Mouse (Mus musculus): ENCODE data around the gene Cyth2. TPM values are rescaled to one million over a fixed set of nuclear protein-coding genes. Genes with fewer than 3 reads are reported as not detected.

Gene Cyth2
- total RNA-seq, 2 experiments from 2014 or later, result 25.3 to 34.6 TPM

DNA sequence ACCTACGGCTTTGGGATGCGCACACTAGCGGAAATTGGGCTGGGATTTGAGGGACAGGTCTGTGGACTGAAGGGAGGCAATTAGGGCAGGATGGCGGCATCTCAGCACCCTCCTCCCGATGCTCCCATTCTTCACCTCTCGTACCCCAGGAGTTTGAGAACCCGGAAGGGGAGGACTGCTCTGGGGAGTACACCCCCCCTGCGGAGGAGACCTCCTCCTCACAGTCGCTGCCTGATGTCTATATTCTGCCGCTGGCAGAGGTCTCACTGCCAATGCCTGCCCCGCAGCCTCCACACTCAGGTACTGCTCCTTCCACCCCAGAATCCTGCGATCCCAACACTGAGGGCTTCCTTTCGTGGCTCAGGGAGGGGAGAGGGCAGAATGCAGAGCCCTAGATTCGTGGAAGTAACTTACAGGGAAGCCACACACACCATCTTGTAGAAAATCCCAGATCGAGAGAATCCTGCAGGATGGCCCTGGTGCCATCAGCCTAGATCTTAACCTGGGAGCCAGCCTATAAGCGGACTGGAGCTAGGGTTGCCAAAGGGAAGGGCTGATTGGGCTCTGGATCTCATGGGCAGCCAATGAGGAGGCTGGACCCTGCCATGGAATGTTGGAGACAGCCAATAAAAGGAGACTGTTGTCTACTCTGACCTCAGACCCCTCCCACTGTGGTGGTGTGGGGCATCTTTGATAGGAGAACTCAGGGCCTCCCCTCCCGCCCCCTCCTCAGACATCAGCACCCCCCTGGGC lies 27.5 kb downstream of the Cyth2 start:
- no peak for DNase-seq (ENCODE audit: low spot score)

DNA sequence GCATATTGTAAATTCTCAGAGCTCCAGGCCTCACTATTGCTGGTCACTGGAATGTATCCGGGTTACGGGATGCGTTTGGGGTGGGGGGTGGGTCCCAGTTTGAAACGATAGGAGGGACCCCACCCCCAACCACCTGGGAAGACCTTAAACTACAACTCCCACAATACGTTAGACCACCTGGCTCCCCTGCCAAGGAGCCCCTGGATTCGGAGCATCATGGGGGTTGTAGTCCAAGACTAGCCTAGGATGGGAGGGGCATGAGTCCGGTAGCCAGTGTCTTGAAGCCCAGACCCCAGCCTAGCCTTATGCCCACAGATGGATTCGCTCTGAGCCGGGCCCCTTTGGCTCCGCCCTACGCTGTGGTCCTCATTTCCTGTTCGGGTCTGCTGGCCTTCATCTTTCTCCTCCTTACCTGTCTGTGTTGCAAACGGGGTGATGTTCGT lies 28.2 kb downstream of the Cyth2 start:
- no peak for DNase-seq (ENCODE audit: low spot score)

DNA sequence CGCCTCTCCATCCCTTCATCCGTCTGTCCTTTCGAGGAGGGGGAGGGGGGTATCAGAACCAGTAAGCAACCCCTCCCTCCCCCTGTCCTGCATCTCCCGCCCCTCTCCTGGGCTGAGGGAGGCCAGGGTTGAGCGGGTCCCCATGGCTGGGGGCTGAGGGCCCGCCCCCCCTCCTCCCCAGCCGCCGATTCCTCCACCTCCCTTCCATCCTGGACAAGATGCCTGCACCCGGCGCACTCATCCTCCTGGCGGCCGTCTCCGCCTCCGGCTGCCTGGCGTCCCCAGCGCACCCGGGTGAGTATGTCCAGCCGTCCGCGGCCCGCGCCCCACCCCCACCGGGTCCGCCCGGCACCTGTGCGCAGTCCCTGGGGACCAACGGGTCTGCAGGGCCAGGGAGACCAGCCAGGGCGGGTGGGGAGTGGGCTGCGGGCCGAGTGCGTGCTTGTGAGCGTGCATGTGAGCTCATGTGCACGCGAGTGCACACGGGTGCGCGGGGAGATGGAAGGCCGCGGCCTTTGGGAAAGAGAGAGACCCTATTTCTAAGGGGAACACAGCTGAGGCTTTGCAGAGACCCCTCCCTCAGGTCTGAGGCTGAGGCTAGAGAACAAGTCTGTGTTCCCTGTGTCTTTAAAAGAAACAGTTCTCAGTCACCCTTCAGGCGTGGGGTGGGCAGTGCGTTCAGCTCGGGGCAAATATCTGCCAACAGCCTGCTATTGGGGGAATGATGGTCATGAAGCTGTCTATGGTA lies 28.8 kb downstream of the Cyth2 start:
- no peak for DNase-seq (ENCODE audit: low spot score)

DNA sequence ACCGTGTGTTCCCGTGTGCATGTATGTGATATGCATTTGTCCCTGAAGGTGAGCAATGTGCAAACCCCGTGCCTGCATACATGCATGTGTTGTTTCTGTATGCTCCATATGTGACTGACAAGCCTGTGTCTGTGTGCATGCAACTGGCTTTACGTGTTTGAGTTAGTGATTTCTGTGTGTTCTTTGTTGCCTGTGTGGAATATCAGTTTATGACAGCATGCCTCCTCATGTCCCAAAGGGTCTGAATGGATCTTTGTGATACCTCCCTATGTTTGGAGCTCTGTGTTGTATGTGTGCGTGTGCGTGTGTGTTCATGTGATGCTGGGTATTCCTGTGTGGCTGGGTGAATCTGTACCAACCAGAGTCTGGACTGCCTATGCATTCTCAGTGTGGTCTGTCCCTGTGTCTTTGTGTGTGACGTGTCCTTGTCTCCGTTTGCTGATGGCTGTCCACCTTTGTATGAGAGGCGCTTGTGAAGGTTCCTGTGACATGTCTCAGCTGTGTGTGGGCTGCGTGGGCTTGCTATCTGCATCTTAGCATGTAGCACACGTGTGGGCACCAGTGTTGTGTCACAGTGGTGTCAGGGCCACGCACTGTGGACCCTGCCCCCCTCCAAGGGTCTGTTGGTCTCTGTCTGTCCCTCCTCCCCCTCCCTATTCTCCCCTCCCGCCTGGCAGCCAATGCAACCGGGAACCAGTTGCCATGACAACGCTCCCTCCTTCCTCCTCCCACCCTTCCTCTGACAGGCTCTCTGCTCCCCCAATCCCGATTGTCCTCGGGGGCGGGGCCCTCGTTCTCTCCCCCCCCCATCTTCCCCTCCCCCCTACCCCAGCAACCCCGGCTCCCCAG lies 29.6 kb downstream of the Cyth2 start, which contains the start of gene Sult2b1:
TSS of gene Sult2b1 (minus strand) at position 146 of the 849 bp plus-strand sequence.
- no peak for DNase-seq (ENCODE audit: low spot score)

DNA sequence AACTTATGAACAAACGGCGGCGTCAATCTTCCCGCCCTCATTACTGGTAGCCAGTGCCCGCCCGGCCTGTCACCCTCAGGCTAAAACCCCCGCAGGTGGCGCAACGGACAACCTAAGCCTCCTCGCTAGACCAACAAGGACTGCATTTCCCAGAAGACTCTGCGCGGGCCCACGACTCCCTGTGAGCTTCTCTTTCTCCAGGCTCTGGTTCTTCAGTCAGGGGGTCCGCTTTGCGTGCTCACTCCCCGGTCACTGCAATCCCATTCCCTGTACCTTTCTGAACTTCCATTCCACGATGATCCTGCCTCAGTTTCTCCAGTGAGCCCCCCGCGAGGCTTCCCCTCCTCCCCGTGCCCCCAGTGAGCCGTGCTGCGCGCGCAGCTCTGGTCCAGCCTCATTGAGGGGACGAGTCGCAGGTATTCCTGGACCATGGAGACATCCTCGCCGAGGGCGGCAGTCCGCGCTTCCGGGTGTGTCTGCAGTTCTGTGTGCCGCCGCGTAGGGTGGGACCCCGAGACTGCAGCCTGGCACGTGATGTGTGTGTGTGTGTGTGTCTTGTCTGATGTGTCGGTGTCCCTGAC lies 30.8 kb downstream of the Cyth2 start, which contains the start of gene Lmtk3:
TSS of gene Lmtk3 (plus strand) at position 228 of the 581 bp plus-strand sequence.
- DNase-seq (ENCODE audit: low spot score), result peak; percentile 37

DNA sequence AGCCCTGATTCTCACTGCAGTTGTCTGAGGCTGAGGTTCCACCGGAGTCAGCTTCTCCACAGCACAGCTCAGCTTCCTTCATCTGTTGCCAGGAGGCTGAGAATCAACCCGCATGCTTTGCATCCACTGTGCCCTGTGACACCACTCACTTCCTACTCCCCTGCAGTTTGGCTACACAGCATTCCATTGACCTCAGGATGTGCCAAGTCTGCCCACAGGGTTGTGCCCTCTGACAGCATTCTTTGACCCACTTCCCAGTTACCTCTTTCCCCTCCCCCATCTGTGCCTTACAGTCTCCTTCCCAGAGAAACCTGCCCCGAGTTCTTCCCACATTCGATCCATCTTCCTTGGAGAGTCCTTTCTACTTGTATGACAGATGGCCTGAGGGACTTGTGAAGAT lies 32.1 kb downstream of the Cyth2 start:
- no peak for DNase-seq (ENCODE audit: low spot score)

DNA sequence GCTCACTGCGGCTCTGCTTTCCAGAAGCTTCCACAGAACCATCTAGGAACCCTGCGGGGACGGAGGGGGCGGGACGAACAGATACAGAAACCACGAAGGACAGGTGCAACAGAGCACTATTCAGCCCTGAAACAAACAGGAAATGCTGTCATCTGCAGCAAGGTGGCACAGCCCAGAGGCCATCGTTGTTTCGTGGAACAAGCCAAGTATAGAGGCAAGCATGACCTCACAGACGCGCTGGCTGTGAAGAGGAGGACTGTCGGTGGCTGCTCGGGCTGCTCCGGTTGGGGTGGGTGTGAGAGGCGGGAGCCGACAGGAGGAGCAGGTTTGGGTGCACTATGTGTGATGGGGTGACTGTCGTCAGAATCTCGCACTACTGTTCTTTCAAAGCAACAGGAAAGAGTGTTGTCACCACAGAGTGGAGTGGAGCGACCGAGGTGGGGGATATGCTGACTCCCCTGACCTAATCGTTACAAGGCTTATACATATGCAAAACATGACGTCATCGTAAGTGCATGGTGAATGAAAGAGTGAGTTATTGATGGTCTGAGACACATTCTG lies 35.2 kb downstream of the Cyth2 start:
- no peak for DNase-seq (ENCODE audit: low spot score)

DNA sequence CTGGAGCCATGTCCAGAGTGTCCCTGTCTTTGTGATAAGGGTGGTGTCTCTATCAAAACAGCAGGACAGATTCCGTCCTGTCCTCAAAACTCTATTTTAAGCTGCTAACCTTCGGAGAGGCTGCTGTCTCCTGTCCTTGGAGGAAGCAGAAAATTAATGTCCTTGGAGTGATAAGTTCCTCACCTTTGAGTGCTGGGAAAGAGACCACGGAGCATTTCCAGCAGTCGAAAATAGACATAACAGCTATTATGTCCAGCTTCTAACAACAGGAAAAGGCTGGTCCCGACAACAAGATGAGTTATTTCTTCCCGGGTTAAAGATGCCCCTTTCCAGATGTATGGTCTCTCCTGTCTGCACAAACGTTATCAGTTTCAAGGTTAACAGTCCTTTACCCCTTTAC lies 39.1 kb downstream of the Cyth2 start:
- no peak for DNase-seq (ENCODE audit: low spot score)

DNA sequence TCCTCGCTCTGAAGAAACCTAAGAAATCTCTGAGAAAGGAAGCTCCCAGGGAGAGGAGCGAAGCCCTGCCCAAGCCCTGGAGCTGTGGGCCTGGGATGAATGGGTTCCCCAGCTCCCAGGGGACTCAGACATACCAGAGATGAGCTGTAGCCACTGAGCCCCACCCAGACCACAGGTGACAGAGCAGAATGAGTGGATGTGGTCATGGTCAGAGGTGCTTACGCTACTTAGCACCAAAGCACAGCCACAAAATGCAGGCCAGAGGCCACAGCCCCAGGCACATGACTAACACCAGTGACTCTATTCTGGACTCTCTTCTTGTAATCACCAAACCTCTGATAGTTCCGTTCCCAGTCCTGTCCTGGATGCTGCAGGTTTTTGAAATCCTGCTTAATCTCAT lies 43.3 kb downstream of the Cyth2 start:
- no peak for DNase-seq (ENCODE audit: low spot score)

DNA sequence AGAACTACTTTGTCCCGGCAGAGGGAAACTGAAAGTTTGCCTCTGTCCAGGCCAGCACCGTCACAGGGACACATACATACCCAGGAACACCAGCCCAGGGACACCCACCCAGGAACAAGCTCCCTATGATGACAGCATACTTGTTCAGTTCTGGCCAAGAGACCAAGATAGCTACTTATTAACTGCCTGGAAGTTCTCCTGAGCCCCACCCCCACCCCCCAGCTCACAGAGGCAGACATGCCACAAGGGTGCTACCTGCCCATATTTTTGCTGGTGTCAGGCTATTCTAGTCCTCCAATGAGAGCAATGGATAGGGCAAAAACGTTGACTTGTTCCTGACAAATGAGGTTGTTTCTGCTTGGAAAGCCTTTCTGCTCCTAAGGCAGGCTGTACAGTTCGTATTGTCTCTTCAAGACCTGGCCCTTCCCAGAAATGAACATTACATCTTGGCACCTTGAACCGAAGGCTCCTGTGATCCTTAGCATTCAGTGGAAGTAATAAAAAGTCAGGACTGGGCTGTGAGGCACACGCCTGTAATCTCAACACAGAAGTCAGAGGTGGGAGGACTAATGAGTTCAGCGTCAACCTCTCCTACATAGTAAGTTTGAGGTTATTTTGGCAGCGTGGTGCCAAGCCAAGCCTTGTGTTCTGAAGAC lies 43.8 kb downstream of the Cyth2 start:
- no peak for DNase-seq (ENCODE audit: low spot score)

DNA sequence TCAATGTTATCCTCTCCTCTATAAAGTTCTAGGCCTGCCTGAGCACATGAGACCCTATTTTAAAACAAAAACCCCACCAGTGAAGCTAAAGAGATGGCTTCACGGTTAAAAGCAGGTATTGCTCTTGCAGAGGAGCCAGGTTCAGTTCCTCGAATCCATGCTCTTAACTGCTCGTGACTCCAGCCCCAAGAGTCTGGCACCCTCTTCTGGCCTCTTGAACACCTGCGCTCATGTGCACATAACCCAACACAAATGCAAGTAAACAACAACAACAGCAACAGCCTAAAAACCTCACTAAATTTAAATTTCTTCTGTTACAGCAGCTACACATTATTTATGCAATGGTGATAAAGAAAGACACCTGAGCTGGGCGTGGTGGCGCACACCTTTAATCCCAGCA lies 46.9 kb downstream of the Cyth2 start:
- no peak for DNase-seq (ENCODE audit: low spot score)

DNA sequence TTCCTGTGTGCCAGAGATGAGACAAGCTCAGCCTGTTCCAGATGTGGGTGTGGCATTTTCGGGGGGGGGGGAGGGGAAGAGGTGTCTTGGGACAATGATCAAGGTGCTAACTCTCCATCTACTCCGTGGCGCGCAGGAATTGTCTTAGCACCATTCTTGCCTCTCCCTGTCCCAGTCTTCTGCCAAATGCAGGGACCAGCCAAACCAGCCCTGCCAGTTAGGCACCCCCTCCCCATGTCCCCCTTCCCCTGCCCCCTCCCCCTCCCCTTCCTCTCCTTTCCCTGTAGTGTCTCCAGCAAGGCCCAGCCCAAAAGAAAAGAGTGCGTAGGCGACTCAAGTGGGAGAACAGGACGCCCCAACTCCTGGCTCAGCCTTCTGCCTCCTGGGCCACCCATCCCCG lies 47.6 kb downstream of the Cyth2 start:
- no peak for DNase-seq (ENCODE audit: low spot score)

DNA sequence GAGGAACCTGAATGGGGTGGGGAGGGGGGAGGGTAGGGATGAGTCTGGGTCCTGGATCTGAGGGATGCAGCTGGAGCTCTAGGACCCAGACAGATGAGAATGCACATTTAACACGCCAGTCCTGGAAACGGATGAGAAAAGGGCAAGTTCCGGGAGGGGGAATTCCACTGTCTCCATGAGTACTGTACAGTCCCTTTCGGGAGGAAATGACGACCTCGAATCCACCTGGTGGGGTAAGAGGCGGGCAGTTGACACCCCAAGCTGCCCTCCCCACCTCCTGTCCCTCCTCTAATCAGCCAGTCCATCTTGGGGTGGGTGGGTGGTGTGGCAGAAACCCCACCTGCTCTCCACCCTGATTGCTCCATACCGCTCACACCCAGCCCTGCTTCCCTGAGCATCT lies 48.4 kb downstream of the Cyth2 start:
- no peak for DNase-seq (ENCODE audit: low spot score)

DNA sequence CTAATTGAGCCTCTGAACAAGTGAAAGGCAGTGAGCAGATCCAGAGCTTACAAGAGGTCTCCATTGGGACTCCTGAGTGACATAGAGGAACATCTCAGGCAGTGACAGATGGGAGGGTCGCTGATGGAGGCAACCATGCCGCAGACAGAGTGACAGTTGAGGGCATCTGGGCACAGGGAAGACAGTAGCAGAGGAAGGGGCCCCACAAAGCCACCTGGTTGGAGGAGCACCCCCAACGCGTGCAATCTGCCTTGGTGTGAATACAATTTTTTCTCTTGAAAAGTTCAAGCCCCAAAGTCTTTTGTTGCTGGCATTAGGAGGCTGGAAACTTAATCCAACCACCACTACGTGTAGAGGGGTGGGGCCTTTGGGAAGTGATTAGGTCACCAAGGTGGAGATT lies 54.2 kb downstream of the Cyth2 start:
- DNase-seq (ENCODE audit: low spot score), result no peak

DNA sequence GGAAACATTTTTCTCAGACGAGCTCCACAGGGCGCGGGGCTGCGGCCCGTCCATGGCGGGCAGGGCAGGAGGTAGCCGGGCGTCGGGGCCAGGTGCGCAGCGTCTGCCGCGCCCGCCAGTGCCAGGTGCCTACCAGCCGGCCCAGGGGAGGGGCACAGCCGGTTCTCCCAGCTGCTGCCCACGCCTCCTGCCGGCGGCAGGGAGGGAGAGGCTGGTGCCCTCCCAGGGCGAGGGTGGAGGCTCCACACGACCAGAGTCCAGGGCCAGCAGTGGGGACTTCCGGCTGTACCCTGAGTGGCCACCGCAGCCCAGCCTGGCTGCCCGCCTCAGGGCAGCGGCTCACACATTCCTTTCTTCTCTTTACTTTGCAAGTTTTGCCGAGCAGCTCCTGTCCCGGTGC lies 55.0 kb downstream of the Cyth2 start:
- no peak for DNase-seq (ENCODE audit: low spot score)

Other genes starting within 250 kb of the Cyth2 start
- gene Bcat2, start 244.4 kb downstream of the Cyth2 start, total RNA-seq (2021), result 10 to 100 TPM; 95.0 to 98.1 TPM
- gene Fgf21, start 199.1 kb downstream of the Cyth2 start, total RNA-seq (2021), result not detected
- gene Fut1, start 197.3 kb downstream of the Cyth2 start, total RNA-seq (2021), result not detected
- gene Izumo1, start 192.8 kb downstream of the Cyth2 start, total RNA-seq (2021), result not detected
- 1 to 10 TPM; 5.5 to 8.5 TPM for gene Rasip1, start 187.1 kb downstream of the Cyth2 start, total RNA-seq (2021)
- gene Mamstr, start 174.6 kb downstream of the Cyth2 start, total RNA-seq (2021), result 10 to 100 TPM; 17.6 to 18.7 TPM
- gene Fut2, start 148.2 kb downstream of the Cyth2 start, total RNA-seq (2021), result under 1 TPM in 1 of 2 experiments, not detected in 1; 0.11 TPM
- gene Ntn5, start 130.6 kb downstream of the Cyth2 start, total RNA-seq (2021), result under 1 TPM; 0.14 to 0.26 TPM
- under 1 TPM; 0.09 TPM for gene Sec1, start 120.2 kb downstream of the Cyth2 start, total RNA-seq (2021)
- gene Car11, start 114.7 kb downstream of the Cyth2 start, total RNA-seq (2021), result 10 to 100 TPM; 11.1 to 17.3 TPM
- 10 to 100 TPM; 19.4 to 22.9 TPM for gene Dbp, start 109.5 kb downstream of the Cyth2 start, total RNA-seq (2021)
- gene Rpl18, start 99.1 kb downstream of the Cyth2 start, total RNA-seq (2021), result 100 to 1,000 TPM; 442 to 461 TPM
- 10 to 100 TPM; 15.2 to 15.6 TPM for gene Sphk2, start 96.6 kb downstream of the Cyth2 start, total RNA-seq (2021)
- gene Fam83e, start 93.4 kb downstream of the Cyth2 start, total RNA-seq (2021), result under 1 TPM in 1 of 2 experiments, not detected in 1; 0.18 TPM
- not detected for gene Spaca4, start 88.8 kb downstream of the Cyth2 start, total RNA-seq (2021)
- gene Lmtk3, start 30.8 kb downstream of the Cyth2 start, total RNA-seq (2021), result not detected
- not detected for gene Sult2b1, start 29.9 kb downstream of the Cyth2 start, total RNA-seq (2021)
- under 1 TPM in 1 of 2 experiments, not detected in 1; 0.28 TPM for gene Kcnj14, start 10.2 kb upstream of the Cyth2 start, total RNA-seq (2021)
- 10 to 100 TPM; 13.4 to 14.3 TPM for gene Grwd1, start 16.4 kb upstream of the Cyth2 start, total RNA-seq (2021)
- gene Kdelr1, start 58.2 kb upstream of the Cyth2 start, total RNA-seq (2021), result 10 to 100 TPM; 62.0 to 65.6 TPM
- under 1 TPM; 0.11 to 0.17 TPM for gene Grin2d, start 63.8 kb upstream of the Cyth2 start, total RNA-seq (2021)
- gene Syngr4, start 82.1 kb upstream of the Cyth2 start, total RNA-seq (2021), result not detected
- gene Tmem143, start 82.4 kb upstream of the Cyth2 start, total RNA-seq (2021), result 10 to 100 TPM; 56.7 to 59.4 TPM
- gene Emp3, start 106.8 kb upstream of the Cyth2 start, total RNA-seq (2021), result 10 to 100 TPM in 1 of 2 experiments, 1 to 10 TPM in 1; 7.8 to 15.1 TPM
- under 1 TPM; 0.18 to 0.21 TPM for gene Ccdc114, start 109.5 kb upstream of the Cyth2 start, total RNA-seq (2021)
- under 1 TPM in 1 of 2 experiments, not detected in 1; 0.17 TPM for gene Abcc6, start 215.7 kb upstream of the Cyth2 start, total RNA-seq (2021)
- gene Nomo1, start 219.1 kb upstream of the Cyth2 start, total RNA-seq (2021), result 10 to 100 TPM; 81.7 to 91.1 TPM

Measured in gastrocnemius, adult 18-20 months (tissue).